Comparison of ENCODE assay signal across 9 mouse cellular contexts in genomic region chr14:60086254-60086807, GRCm38 (mm10).
DNase-seq lines count a peak whose midpoint lies in the region; ATAC-seq lines count a peak whose summit lies in the region.
"Had no signal": no experiment of that assay in that cellular context is flagged by ENCODE, and none has a peak within 500 bp of the region (broad histone marks: within the 10 kb centered on the region; RNA-seq: fewer than 3 reads in every experiment).

No protein-coding gene starts in this region.

- peak overlapping the region; percentile 8; the same call in 1 of the 2 replicates for H3K9ac ChIP-seq in kidney, embryonic 15.5 days
- peak overlapping the region; percentile 66 for H3K9ac ChIP-seq in embryonic facial prominence, embryonic 14.5 days (ENCODE audit: low read depth, low read length)
- H3K9ac ChIP-seq in intestine, embryonic 15.5 days = no peak overlapping the region; the same call in 1 of the 2 replicates

- H3K36me3 ChIP-seq in kidney, embryonic 15.5 days = no peaks in the 10 kb centered on the region
- no peaks in the 10 kb centered on the region for H3K36me3 ChIP-seq in embryonic facial prominence, embryonic 14.5 days (ENCODE audit: control insufficient read depth, insufficient read depth, low read length)
- no peaks in the 10 kb centered on the region for H3K36me3 ChIP-seq in intestine, embryonic 15.5 days

- H3K27ac ChIP-seq in kidney, embryonic 15.5 days = no peak overlapping the region
- H3K27ac ChIP-seq in embryonic facial prominence, embryonic 14.5 days (replicated peaks; ENCODE audit: low read depth, low read length) = no peak overlapping the region
- no peak overlapping the region for H3K27ac ChIP-seq in intestine, embryonic 15.5 days

- no peaks in the 10 kb centered on the region for H3K9me3 ChIP-seq in kidney, embryonic 15.5 days (replicated peaks)
- H3K9me3 ChIP-seq in embryonic facial prominence, embryonic 14.5 days (ENCODE audit: control insufficient read depth, low read length) = no peaks in the 10 kb centered on the region
- H3K9me3 ChIP-seq in intestine, embryonic 15.5 days = no peaks in the 10 kb centered on the region

- H3K4me1 ChIP-seq in kidney, embryonic 15.5 days = peaks cover 9% of the 10 kb centered on the region
- peaks cover 3% of the 10 kb centered on the region; the same call in 1 of the 2 replicates for H3K4me1 ChIP-seq in embryonic facial prominence, embryonic 14.5 days (ENCODE audit: control insufficient read depth, insufficient read depth, low read length)
- H3K4me1 ChIP-seq in intestine, embryonic 15.5 days (replicated peaks) = peaks cover 10% of the 10 kb centered on the region

- 4% methylated on average over 21 of the region's 21 CpGs for WGBS in kidney, embryonic 15.5 days
- WGBS in embryonic facial prominence, embryonic 14.5 days = 5% methylated on average over 21 of the region's 21 CpGs
- WGBS in intestine, embryonic 15.5 days = 6% methylated on average over 21 of the region's 21 CpGs

- DNase-seq in kidney, postnatal 4 days = no peak
- no peak for DNase-seq in embryonic facial prominence, embryonic 14.5 days (ENCODE audit: low spot score)
- DNase-seq in neural tube, embryonic 10.5 days (ENCODE audit: extremely low spot score, low spot score) = peak; percentile 13
- DNase-seq in adrenal gland, adult 18-20 months (ENCODE audit: low spot score in 2 of 2) = no peak
- DNase-seq in retina, postnatal 1 day = no peak
- DNase-seq in adrenal gland, adult 8-10 months = no peak

- peak overlapping the region; percentile 82 for H3K4me2 ChIP-seq in kidney, embryonic 15.5 days
- peak overlapping the region; percentile 83 for H3K4me2 ChIP-seq in embryonic facial prominence, embryonic 14.5 days (ENCODE audit: low read depth, low read length)
- peak overlapping the region; percentile 88 for H3K4me2 ChIP-seq in intestine, embryonic 15.5 days (replicated peaks)

- peak overlapping the region; percentile 43 for H3K4me3 ChIP-seq in kidney, embryonic 15.5 days (replicated peaks)
- H3K4me3 ChIP-seq in embryonic facial prominence, embryonic 14.5 days (ENCODE audit: low read depth, low read length) = peak overlapping the region; percentile 45
- H3K4me3 ChIP-seq in intestine, embryonic 15.5 days (replicated peaks) = peak overlapping the region; percentile 43

- peaks cover 7% of the 10 kb centered on the region; the same call in 1 of the 2 replicates for H3K27me3 ChIP-seq in kidney, embryonic 15.5 days
- H3K27me3 ChIP-seq in embryonic facial prominence, embryonic 14.5 days (replicated peaks; ENCODE audit: control insufficient read depth, insufficient read depth, low read length) = no peaks in the 10 kb centered on the region; the same call in 1 of the 2 replicates
- 0 out of 2 replicates have a peak, but pooled peaks cover 2% of the 10 kb centered on the region for H3K27me3 ChIP-seq in intestine, embryonic 15.5 days (replicated peaks)

- ATAC-seq in kidney, embryonic 15.5 days (replicated peaks; ENCODE audit: low FRiP score) = peak; percentile 46; the same call in 1 of the 2 replicates
- peak; percentile 26; the same call in 1 of the 2 replicates for ATAC-seq in embryonic facial prominence, embryonic 14.5 days (ENCODE audit: low read depth)
- peak; percentile 24 for ATAC-seq in intestine, embryonic 15.5 days
- ATAC-seq: Patski had no signal
